Mouse (Mus musculus) liver, postnatal 0 days (tissue): Measurements from ENCODE around the gene Lrrc28.

ENCODE experiments used
- CTCF ChIP-seq: sonication (generic); IDR thresholded peaks from 2 replicates; pipeline ENCODE4 v1.5.1; 2016; ENCODE audit warnings: antibody characterized with exemption, low read depth
- EP300 ChIP-seq: IDR thresholded peaks from 2 replicates; pipeline ENCODE4 v1.6.1; 2016; ENCODE audit warnings: antibody characterized with exemption, low read depth, mild to moderate bottlenecking

GRCm38 (mm10) chr7:67520001-67520400 lies 125.1 kb downstream of the Lrrc28 start:
- no peak for TF ChIP-seq EP300
- TF ChIP-seq CTCF: no peak
